Mouse (Mus musculus) liver, embryonic 16.5 days (tissue): ENCODE data around the gene Lrrfip2. TPM values are rescaled to one million over a fixed set of nuclear protein-coding genes. Genes with fewer than 3 reads are reported as not detected.
A peak's percentile ranks its signal among the peaks of the same experiment; 100 is the strongest.

Experiments
- ATAC-seq: fragments of 200-750 bp; cut with Nextera tagmentation; 2 replicates; pipeline ENCODE4 v1.8.0; 2017; ENCODE audit warnings: low read depth, mild to moderate bottlenecking, moderate number of reproducible peaks, moderate library complexity
- H3K27ac ChIP-seq: fragments of 300-500 bp; sonication (generic); 2 replicates; pipeline ENCODE4 v1.5.1; 2014; ENCODE audit warnings: mild to moderate bottlenecking, low read length
- H3K27me3 ChIP-seq: fragments of 300-500 bp; sonication (generic); 2 replicates; pipeline ENCODE4 v1.6.1; 2014; ENCODE audit warnings: low read depth, low read length, mixed read lengths; ENCODE audit not compliant: control insufficient read depth, insufficient read depth
- H3K36me3 ChIP-seq: fragments of 300-500 bp; sonication (generic); 2 replicates; pipeline ENCODE4 v1.6.1; 2014; ENCODE audit warnings: mild to moderate bottlenecking; ENCODE audit not compliant: control insufficient read depth, insufficient read depth
- H3K4me1 ChIP-seq: fragments of 300-500 bp; sonication (generic); 2 replicates; pipeline ENCODE4 v1.6.1; 2014; ENCODE audit warnings: low read depth, low read length, mixed read lengths; ENCODE audit not compliant: control insufficient read depth
- H3K4me2 ChIP-seq: fragments of 300-500 bp; sonication (generic); 2 replicates; pipeline ENCODE4 v1.6.1; 2014; ENCODE audit warnings: low read depth, low read length, mixed read lengths
- H3K4me3 ChIP-seq: fragments of 300-500 bp; sonication (generic); 2 replicates; pipeline ENCODE4 v1.5.1; 2014; ENCODE audit warnings: low read depth, mild to moderate bottlenecking, low read length
- H3K9ac ChIP-seq: fragments of 300-500 bp; sonication (generic); 2 replicates; pipeline ENCODE4 v1.6.1; 2014; ENCODE audit warnings: low read depth, low read length
- H3K9me3 ChIP-seq: fragments of 300-500 bp; sonication (generic); replicated peaks from 2 replicates; pipeline ENCODE4 v1.6.1; 2016; ENCODE audit warnings: low read length; ENCODE audit not compliant: control insufficient read depth
- WGBS: fragments of 180-500 bp; shearing (Covaris S2); extraction: QIAGEN DNeasy Blood & Tissue Kit; methylation state at CpG from one replicate; pipeline ENCODE4 v1.1.7; 2014; ENCODE audit not compliant: insufficient replicate concordance; 5-methylcytosine and 5-hydroxymethylcytosine counted together
- polyA plus RNA-seq: library from polyadenylated mRNA; unstranded; fragments of >200 nt; fragmentation: Nextera tagmentation; extraction: Ambion mirVana; gene quantifications from 2 replicates; pipeline ENCODE4 v1.2.1, GENCODE M21; 2015

Lrrfip2 gene
- polyA plus RNA-seq, 1 experiment from 2014 or later: 16.2 TPM

DNA sequence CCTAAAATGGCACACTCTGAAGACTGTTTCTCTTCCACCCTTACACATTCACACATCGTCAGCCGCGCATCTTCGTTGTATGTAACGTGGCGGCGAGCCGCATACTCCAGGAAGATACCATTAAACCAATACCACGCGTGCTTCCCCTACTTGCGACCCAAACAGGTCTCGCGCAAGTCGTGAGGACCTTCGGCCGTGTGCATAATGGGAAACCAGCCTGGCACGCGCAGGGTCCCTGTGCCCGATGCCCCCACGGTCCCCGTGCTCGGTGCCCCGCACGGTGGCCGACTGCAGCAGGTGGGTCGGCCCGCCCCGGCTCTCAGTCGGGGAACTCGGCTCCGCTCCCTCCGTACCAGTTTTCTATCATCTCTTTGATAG is 153.7 kb downstream of the Lrrfip2 start:
- ATAC-seq: peak; percentile 7
- Histone ChIP-seq H3K27me3 (no peaks in the 10 kb centered on the region), H3K4me3 (peak overlapping the region; percentile 93), H3K27ac (peak overlapping the region; percentile 93), H3K9me3 (no peaks in the 10 kb centered on the region), H3K4me1 (peaks cover 24% of the 10 kb centered on the region), H3K9ac (peak overlapping the region; percentile 95), H3K36me3 (peaks cover 3% of the 10 kb centered on the region; the same call in 1 of the 2 replicates), H3K4me2 (peak overlapping the region; percentile 65)
- WGBS: under 1% methylated on average over 32 of the region's 32 CpGs

GRCm38 (mm10) chr9:111271434-111272160 is 154.2 kb downstream of the Lrrfip2 start, which contains the start of the genes Mlh1 and Epm2aip1:
TSS of gene Mlh1 (minus strand) at chr9:111271791.
TSS of gene Epm2aip1 (plus strand) at chr9:111271929.
- Histone ChIP-seq H3K4me2 (peak within 1 kb of the TSS; percentile 87), H3K27me3 (no peaks in the 10 kb centered on the region), H3K4me1 (peaks cover 25% of the 10 kb centered on the region), H3K27ac (peak within 1 kb of the TSS; percentile 99), H3K9ac (peak within 1 kb of the TSS; percentile 98), H3K4me3 (peak within 1 kb of the TSS; percentile 97), H3K36me3 (peaks cover under 1% of the 10 kb centered on the region; the same call in 1 of the 2 replicates), H3K9me3 (no peaks in the 10 kb centered on the region)
- under 1% methylated on average over 64 of the region's 64 CpGs for WGBS
- peak; percentile 94 for ATAC-seq

- Histone ChIP-seq H3K27ac (peak overlapping the region; percentile 99), H3K36me3 (no peaks in the 10 kb centered on the region; the same call in 1 of the 2 replicates), H3K4me3 (peak overlapping the region; percentile 97), H3K27me3 (no peaks in the 10 kb centered on the region), H3K9ac (peak overlapping the region; percentile 98), H3K9me3 (no peaks in the 10 kb centered on the region), H3K4me2 (peak overlapping the region; percentile 87), H3K4me1 (peaks cover 26% of the 10 kb centered on the region)
- ATAC-seq: no peak
- WGBS: 7% methylated on average over 19 of the region's 19 CpGs
These were observed 155.0 kb downstream of the Lrrfip2 start for GRCm38 (mm10) chr9:111272356-111272755.

GRCm38 (mm10) chr9:111272996-111273785 is 155.8 kb downstream of the Lrrfip2 start:
- 48% methylated on average over 15 of the region's 15 CpGs for WGBS
- Histone ChIP-seq H3K27me3 (no peaks in the 10 kb centered on the region), H3K9me3 (no peaks in the 10 kb centered on the region), H3K9ac (peak overlapping the region; percentile 98), H3K36me3 (no peaks in the 10 kb centered on the region; the same call in 1 of the 2 replicates), H3K4me3 (peak overlapping the region; percentile 97), H3K4me1 (peaks cover 26% of the 10 kb centered on the region), H3K4me2 (peak overlapping the region; percentile 87), H3K27ac (no peak overlapping the region)
- no peak for ATAC-seq

GRCm38 (mm10) chr9:111273958-111274357 is 156.6 kb downstream of the Lrrfip2 start:
- Histone ChIP-seq H3K4me2 (peak overlapping the region; percentile 87), H3K27me3 (no peaks in the 10 kb centered on the region), H3K4me3 (peak overlapping the region; percentile 24; the same call in 1 of the 2 replicates), H3K4me1 (peaks cover 26% of the 10 kb centered on the region), H3K9me3 (no peaks in the 10 kb centered on the region), H3K27ac (no peak overlapping the region), H3K9ac (no peak overlapping the region), H3K36me3 (no peaks in the 10 kb centered on the region; the same call in 1 of the 2 replicates)
- ATAC-seq: no peak
- WGBS: 82% methylated on average over 1 of the region's 1 CpGs

GRCm38 (mm10) chr9:111275156-111275555 is 157.8 kb downstream of the Lrrfip2 start:
- no peaks in the 10 kb centered on the region; the same call in 1 of the 2 replicates for H3K36me3 ChIP-seq
- no peak for ATAC-seq
- H3K9me3 ChIP-seq: no peaks in the 10 kb centered on the region
- peak overlapping the region; percentile 45 for H3K4me2 ChIP-seq
- H3K27ac ChIP-seq: no peak overlapping the region
- no peaks in the 10 kb centered on the region for H3K27me3 ChIP-seq
- no peak overlapping the region for H3K9ac ChIP-seq
- 19% methylated on average over 1 of the region's 1 CpGs for WGBS
- H3K4me1 ChIP-seq: peaks cover 20% of the 10 kb centered on the region
- peak overlapping the region; percentile 4 for H3K4me3 ChIP-seq

Other genes starting within 250 kb of the Lrrfip2 start
- gene Als2cl, start 237.7 kb upstream of the Lrrfip2 start, polyA plus RNA-seq: 1.8 and 2.0 TPM in 2 replicates
- 2.0 and 2.8 TPM in 2 replicates for gene Tmie, start 237.5 kb upstream of the Lrrfip2 start, polyA plus RNA-seq
- gene Fam240a, start 200.7 kb upstream of the Lrrfip2 start, polyA plus RNA-seq: not detected in 2 replicates
- gene Tdgf1, start 171.4 kb upstream of the Lrrfip2 start, polyA plus RNA-seq: not detected in 2 replicates
- gene Lrrc2, start 166.0 kb upstream of the Lrrfip2 start, polyA plus RNA-seq: 0.29 and 0.44 TPM in 2 replicates
- gene Rtp3, start 127.0 kb upstream of the Lrrfip2 start, polyA plus RNA-seq: 13.7 and 18.1 TPM in 2 replicates
- 173 and 211 TPM in 2 replicates for gene Ltf, start 98.3 kb upstream of the Lrrfip2 start, polyA plus RNA-seq
- 15.7 and 18.2 TPM in 2 replicates for gene Ccrl2, start 60.1 kb upstream of the Lrrfip2 start, polyA plus RNA-seq
- 19.1 and 21.2 TPM in 2 replicates for gene Mlh1, start 154.2 kb downstream of the Lrrfip2 start, polyA plus RNA-seq
- gene Epm2aip1, start 154.3 kb downstream of the Lrrfip2 start, polyA plus RNA-seq: 8.2 and 9.0 TPM in 2 replicates
- gene Trank1, start 194.1 kb downstream of the Lrrfip2 start, polyA plus RNA-seq: 0.02 TPM in 1 of 2 replicates, not detected in the other